Comparison of ENCODE assay signal across 8 mouse cellular contexts in the genomic region with DNA sequence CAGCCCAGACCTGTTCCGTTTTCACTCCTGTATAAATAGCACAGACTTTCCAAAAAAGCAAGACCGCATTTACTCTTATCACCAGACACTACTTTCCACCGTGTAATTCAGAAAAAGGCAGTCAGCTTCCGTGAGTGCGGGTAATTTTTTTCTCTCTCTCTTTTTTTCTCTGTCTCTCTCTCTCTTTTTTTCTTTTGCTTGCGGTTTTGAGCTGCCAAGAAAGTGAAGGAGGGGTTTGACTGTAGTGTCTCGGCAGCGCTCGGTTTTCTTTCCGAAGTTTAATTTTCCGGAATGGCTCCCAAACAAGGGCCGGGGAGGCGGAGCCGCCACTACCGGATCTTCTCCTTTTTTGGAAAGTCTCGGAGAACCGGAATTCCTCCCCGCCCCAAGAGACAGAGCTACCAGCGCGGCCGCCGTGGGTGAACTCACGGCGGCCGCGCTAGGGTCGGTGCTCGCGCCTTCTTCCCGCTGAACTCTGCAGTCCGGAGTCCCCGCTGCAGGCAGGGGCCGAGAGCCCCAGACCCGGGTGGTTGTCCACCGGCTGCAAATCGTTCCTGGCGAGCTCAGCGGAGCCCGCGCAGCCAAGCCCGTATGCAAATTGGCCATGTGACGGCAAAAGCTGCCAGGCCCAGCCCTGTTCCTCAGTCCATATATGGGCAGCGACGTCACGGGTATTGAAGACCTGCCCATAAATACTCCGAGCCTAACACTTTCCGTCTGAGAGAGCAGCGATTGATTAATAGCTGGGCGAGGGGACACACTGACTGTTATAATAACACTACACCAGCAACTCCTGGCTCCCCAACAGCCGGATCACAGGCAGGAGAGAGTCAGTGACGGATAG. TPM values are rescaled to one million over a fixed set of nuclear protein-coding genes. Genes with fewer than 3 reads are reported as not detected.
DNase-seq lines count a peak whose midpoint lies in the region; ATAC-seq lines count a peak whose summit lies in the region.

No protein-coding gene starts in this region.

- DNase-seq in c-Kit-negative CD71-positive TER-119-positive erythroid progenitor cells, embryonic 14.5 days (ENCODE audit: low read depth, low spot score): peak; percentile 21
- peak; percentile 88 for DNase-seq in forebrain, embryonic 10.5 days (ENCODE audit: extremely low spot score, low spot score)
- peak; percentile 94 for DNase-seq in kidney, postnatal 36 days
- peak; percentile 89 for DNase-seq in telencephalon, adult 2 months (ENCODE audit: low read depth, low spot score)

- peak overlapping the region; percentile 77 for H3K9ac ChIP-seq in heart, embryonic 16.5 days (ENCODE audit: low read length)
- H3K9ac ChIP-seq in liver, embryonic 15.5 days: peak overlapping the region; percentile 47
- 0 out of 2 replicates have a peak overlapping the region, but pooled peaks have one; percentile 36 for H3K9ac ChIP-seq in neural tube, embryonic 12.5 days

- peak overlapping the region; percentile 99 for H3K4me2 ChIP-seq in heart, embryonic 16.5 days (ENCODE audit: low read depth, low read length)
- H3K4me2 ChIP-seq in liver, embryonic 15.5 days: peak overlapping the region; percentile 85
- peak overlapping the region; percentile 81 for H3K4me2 ChIP-seq in neural tube, embryonic 12.5 days (replicated peaks)

- H3K9me3 ChIP-seq in forebrain, embryonic 10.5 days: no peaks in the 10 kb centered on the region
- no peaks in the 10 kb centered on the region for H3K9me3 ChIP-seq in heart, embryonic 16.5 days (replicated peaks; ENCODE audit: control insufficient read depth, low read length)
- no peaks in the 10 kb centered on the region for H3K9me3 ChIP-seq in liver, embryonic 15.5 days (replicated peaks)
- no peaks in the 10 kb centered on the region for H3K9me3 ChIP-seq in neural tube, embryonic 12.5 days

- H3K36me3 ChIP-seq in forebrain, embryonic 10.5 days (replicated peaks): no peaks in the 10 kb centered on the region
- no peaks in the 10 kb centered on the region for H3K36me3 ChIP-seq in heart, embryonic 16.5 days (ENCODE audit: control insufficient read depth, insufficient read depth)
- H3K36me3 ChIP-seq in liver, embryonic 15.5 days (replicated peaks): no peaks in the 10 kb centered on the region
- no peaks in the 10 kb centered on the region for H3K36me3 ChIP-seq in neural tube, embryonic 12.5 days

- peak overlapping the region; percentile 64 for H3K4me3 ChIP-seq in forebrain, embryonic 10.5 days
- H3K4me3 ChIP-seq in heart, embryonic 16.5 days (ENCODE audit: low read length): peak overlapping the region; percentile 88
- peak overlapping the region; percentile 67 for H3K4me3 ChIP-seq in liver, embryonic 15.5 days (replicated peaks)
- H3K4me3 ChIP-seq in neural tube, embryonic 12.5 days: peak overlapping the region; percentile 54

- peak; percentile 81 for ATAC-seq in CD4-positive, CD25-positive, alpha-beta regulatory T cell, adult 4 months
- ATAC-seq in heart, embryonic 16.5 days (replicated peaks; ENCODE audit: extremely low read depth, insufficient read depth, low FRiP score): peak; percentile 89
- peak; percentile 86 for ATAC-seq in liver, embryonic 15.5 days (ENCODE audit: insufficient read depth)
- peak; percentile 78 for ATAC-seq in neural tube, embryonic 12.5 days (ENCODE audit: low FRiP score, low read depth)

- H3K27me3 ChIP-seq in forebrain, embryonic 10.5 days (ENCODE audit: poor library complexity, severe bottlenecking): peaks cover 98% of the 10 kb centered on the region
- peaks cover 74% of the 10 kb centered on the region for H3K27me3 ChIP-seq in heart, embryonic 16.5 days (ENCODE audit: control insufficient read depth, insufficient read depth, low read length)
- peaks cover 99% of the 10 kb centered on the region for H3K27me3 ChIP-seq in liver, embryonic 15.5 days
- H3K27me3 ChIP-seq in neural tube, embryonic 12.5 days (replicated peaks): peaks cover 93% of the 10 kb centered on the region

- peaks cover 58% of the 10 kb centered on the region for H3K4me1 ChIP-seq in forebrain, embryonic 10.5 days
- peaks cover 31% of the 10 kb centered on the region for H3K4me1 ChIP-seq in heart, embryonic 16.5 days (ENCODE audit: control insufficient read depth, insufficient read depth, low read length)
- peaks cover 31% of the 10 kb centered on the region for H3K4me1 ChIP-seq in liver, embryonic 15.5 days (replicated peaks)
- peaks cover 46% of the 10 kb centered on the region for H3K4me1 ChIP-seq in neural tube, embryonic 12.5 days

- under 1% methylated on average over 51 of the region's 51 CpGs for WGBS in forebrain, embryonic 10.5 days
- under 1% methylated on average over 51 of the region's 51 CpGs for WGBS in heart, embryonic 16.5 days
- WGBS in liver, embryonic 15.5 days (ENCODE audit: insufficient replicate concordance): under 1% methylated on average over 51 of the region's 51 CpGs
- WGBS in neural tube, embryonic 12.5 days: under 1% methylated on average over 51 of the region's 51 CpGs

- peak overlapping the region; percentile 70 for H3K27ac ChIP-seq in forebrain, embryonic 10.5 days
- peak overlapping the region; percentile 87 for H3K27ac ChIP-seq in heart, embryonic 16.5 days (ENCODE audit: low read length)
- no peak overlapping the region for H3K27ac ChIP-seq in liver, embryonic 15.5 days (replicated peaks)
- no peak overlapping the region for H3K27ac ChIP-seq in neural tube, embryonic 12.5 days

RNA-seq across cellular contexts. Expression of a gene that starts 2.1 kb away (rescaled TPM):
- polyA plus RNA-seq in CD4-positive, CD25-positive, alpha-beta regulatory T cell, adult 4 months (2017; shearing (Covaris generic)): 10 to 100 TPM; 49.2 to 69.1 TPM
- 0.05 TPM in 1 of 2 replicates, not detected in the other for polyA plus RNA-seq in forebrain, embryonic 10.5 days (2016; fragmentation: Nextera tagmentation; extraction: Ambion mirVana)
- polyA plus RNA-seq in heart, embryonic 16.5 days (2015; fragmentation: Nextera tagmentation; extraction: Ambion mirVana): 0.75 and 1.2 TPM in 2 replicates
- 0.03 TPM in 1 of 2 replicates, not detected in the other for polyA plus RNA-seq in liver, embryonic 15.5 days (2015; fragmentation: Nextera tagmentation; extraction: Ambion mirVana)
- polyA plus RNA-seq in neural tube, embryonic 12.5 days (2016; fragmentation: Nextera tagmentation; extraction: Ambion mirVana): 1.5 TPM in 2 replicates

RNA-seq across cellular contexts. Expression of a gene that starts 11.4 kb away (rescaled TPM):
- polyA plus RNA-seq in CD4-positive, CD25-positive, alpha-beta regulatory T cell, adult 4 months (2017; shearing (Covaris generic)): 10 to 100 TPM; 46.6 to 51.0 TPM
- polyA plus RNA-seq in forebrain, embryonic 10.5 days (2016; fragmentation: Nextera tagmentation; extraction: Ambion mirVana): 64.7 and 69.7 TPM in 2 replicates
- 43.9 and 46.0 TPM in 2 replicates for polyA plus RNA-seq in heart, embryonic 16.5 days (2015; fragmentation: Nextera tagmentation; extraction: Ambion mirVana)
- 12.2 TPM in 2 replicates for polyA plus RNA-seq in liver, embryonic 15.5 days (2015; fragmentation: Nextera tagmentation; extraction: Ambion mirVana)
- 78.0 and 81.2 TPM in 2 replicates for polyA plus RNA-seq in neural tube, embryonic 12.5 days (2016; fragmentation: Nextera tagmentation; extraction: Ambion mirVana)

Comparison
In these comparisons a context has a peak if more than half of its experiments do, and no peak if none do; other contexts are left out.
1. DNase-seq: peak in every context shown above with its lines; median percentile 94 in kidney, postnatal 36 days; 89 in telencephalon, adult 2 months; 88 in forebrain, embryonic 10.5 days; 21 in c-Kit-negative CD71-positive TER-119-positive erythroid progenitor cells, embryonic 14.5 days.
2. H3K27ac ChIP-seq: peak in forebrain, embryonic 10.5 days (single experiment) and heart, embryonic 16.5 days (single experiment); none in liver, embryonic 15.5 days (single experiment) and neural tube, embryonic 12.5 days (single experiment).
3. RNA of a gene that starts 2.1 kb away (polyA plus RNA-seq): 49.2 to 69.1 TPM in CD4-positive, CD25-positive, alpha-beta regulatory T cell, adult 4 months; 1.5 TPM in neural tube, embryonic 12.5 days, 0.75 to 1.2 TPM in heart, embryonic 16.5 days, 0.05 TPM in forebrain, embryonic 10.5 days and 0.03 TPM in liver, embryonic 15.5 days; every median in the first group is over 10 times any median in the second.
4. Peak in every context shown above with its lines, with median percentiles within 50 percentile points of each other: ATAC-seq, H3K4me3 ChIP-seq, H3K4me2 ChIP-seq and H3K9ac ChIP-seq.